Mouse (Mus musculus) midbrain, embryonic 14.5 days (tissue): ENCODE results near the gene Nrarp. TPM values are rescaled to one million over a fixed set of nuclear protein-coding genes. Genes with fewer than 3 reads are reported as not detected.
A peak's percentile ranks its signal among the peaks of the same experiment; 100 is the strongest.

ENCODE experiments used
- ATAC-seq: fragments of 200-750 bp; cut with Nextera tagmentation; 2 replicates; pipeline ENCODE4 v1.8.0; 2017; ENCODE audit warnings: moderate number of reproducible peaks, moderate library complexity; ENCODE audit not compliant: low FRiP score, low TSS enrichment
- DNase-seq: peaks from one replicate; pipeline ENCODE4 v3.0.0-alpha.2; 2015
- H3K27ac ChIP-seq: fragments of 300-500 bp; sonication (generic); replicated peaks from 2 replicates; pipeline ENCODE4 v1.5.1; 2014; ENCODE audit warnings: mild to moderate bottlenecking, low read depth, low read length, moderate library complexity
- H3K27me3 ChIP-seq: fragments of 300-500 bp; sonication (generic); 2 replicates; pipeline ENCODE4 v1.6.1; 2014; ENCODE audit warnings: low read length, control low read depth, mixed read lengths; ENCODE audit not compliant: control insufficient read depth, insufficient read depth
- H3K36me3 ChIP-seq: fragments of 300-500 bp; sonication (generic); 2 replicates; pipeline ENCODE4 v1.6.1; 2014; ENCODE audit warnings: low read length, control low read depth; ENCODE audit not compliant: control insufficient read depth, insufficient read depth
- H3K4me1 ChIP-seq: fragments of 300-500 bp; sonication (generic); 2 replicates; pipeline ENCODE4 v1.6.1; 2014; ENCODE audit warnings: mild to moderate bottlenecking, antibody characterized with exemption, low read length, control low read depth; ENCODE audit not compliant: control insufficient read depth, insufficient read depth
- H3K4me2 ChIP-seq: fragments of 300-500 bp; sonication (generic); 2 replicates; pipeline ENCODE4 v1.6.1; 2014; ENCODE audit warnings: mild to moderate bottlenecking, low read length, moderate library complexity
- H3K4me3 ChIP-seq: fragments of 300-500 bp; sonication (generic); replicated peaks from 2 replicates; pipeline ENCODE4 v1.5.1; 2014; ENCODE audit warnings: low read depth, low read length
- H3K9ac ChIP-seq: fragments of 300-500 bp; sonication (generic); replicated peaks from 2 replicates; pipeline ENCODE4 v1.6.1; 2014; ENCODE audit warnings: mild to moderate bottlenecking, low read length, moderate library complexity
- H3K9me3 ChIP-seq: fragments of 300-500 bp; sonication (generic); 2 replicates; pipeline ENCODE4 v1.6.1; 2016; ENCODE audit warnings: low read length, control low read depth, mixed read lengths; ENCODE audit not compliant: control insufficient read depth
- WGBS: fragments of 180-500 bp; shearing (Covaris S2); extraction: QIAGEN DNeasy Blood & Tissue Kit; methylation state at CpG from one replicate; pipeline ENCODE4 v1.1.7; 2014; 5-methylcytosine and 5-hydroxymethylcytosine counted together
- polyA plus RNA-seq: library from polyadenylated mRNA; unstranded; fragments of >200 nt; fragmentation: Nextera tagmentation; extraction: Ambion mirVana; gene quantifications from 2 replicates; pipeline ENCODE4 v1.2.1, GENCODE M21; 2014

Gene Nrarp
- polyA plus RNA-seq, 1 experiment from 2014 or later = 20.8 TPM

GRCm38 (mm10) chr2:25184496-25184895, 3.9 kb downstream of the Nrarp start:
- Histone ChIP-seq H3K4me1 (peaks cover 34% of the 10 kb centered on the region), H3K4me2 (peak overlapping the region; percentile 80), H3K4me3 (no peak overlapping the region), H3K9me3 (no peaks in the 10 kb centered on the region), H3K27ac (peak overlapping the region; percentile 95), H3K9ac (no peak overlapping the region), H3K27me3 (no peaks in the 10 kb centered on the region), H3K36me3 (no peaks in the 10 kb centered on the region)
- WGBS = 91% methylated on average over 7 of the region's 7 CpGs
- ATAC-seq (no peak), DNase-seq (no peak)

- Histone ChIP-seq H3K36me3 (no peaks in the 10 kb centered on the region), H3K9me3 (no peaks in the 10 kb centered on the region), H3K4me2 (peak overlapping the region; percentile 80), H3K4me1 (peaks cover 27% of the 10 kb centered on the region), H3K27me3 (no peaks in the 10 kb centered on the region), H3K4me3 (peak overlapping the region; percentile 45), H3K9ac (peak overlapping the region; percentile 62), H3K27ac (peak overlapping the region; percentile 95)
- DNase-seq (peak; percentile 87), ATAC-seq (peak; percentile 75)
- under 1% methylated on average over 64 of the region's 64 CpGs for WGBS
Observed at GRCm38 (mm10) chr2:25185625-25186574, 5.3 kb downstream of the Nrarp start.

DNA sequence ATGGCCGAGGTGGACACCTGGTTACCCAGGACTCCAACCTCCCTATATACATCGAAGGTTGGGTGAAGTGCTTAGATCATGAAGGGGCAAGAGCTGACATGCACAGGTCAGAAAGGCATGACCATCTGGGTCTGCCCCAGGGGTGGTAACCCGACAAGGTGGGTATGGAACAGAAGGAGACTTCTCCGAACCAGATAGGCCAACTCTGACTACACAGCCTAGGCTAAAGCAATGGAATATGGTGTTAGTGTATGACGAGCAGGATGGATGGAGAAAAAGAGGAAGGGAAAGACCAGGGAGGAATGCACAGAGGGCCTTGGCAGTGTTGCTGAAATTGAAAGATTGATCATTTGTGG, 6.0 kb downstream of the Nrarp start:
- 24% methylated on average over 5 of the region's 5 CpGs for WGBS
- Histone ChIP-seq H3K9ac (peak overlapping the region; percentile 37; the same call in 1 of the 2 replicates), H3K9me3 (no peaks in the 10 kb centered on the region), H3K27me3 (no peaks in the 10 kb centered on the region), H3K27ac (peak overlapping the region; percentile 95), H3K36me3 (no peaks in the 10 kb centered on the region), H3K4me2 (peak overlapping the region; percentile 80), H3K4me3 (no peak overlapping the region), H3K4me1 (peaks cover 27% of the 10 kb centered on the region)
- ATAC-seq (no peak; the same call in 1 of the 2 replicates), DNase-seq (no peak)

- no peak for DNase-seq
- no peak overlapping the region for H3K9ac ChIP-seq
- H3K4me1 ChIP-seq = peaks cover 20% of the 10 kb centered on the region
- no peak overlapping the region for H3K27ac ChIP-seq
- no peak overlapping the region for H3K4me2 ChIP-seq
- WGBS = 82% methylated on average over 6 of the region's 6 CpGs
- ATAC-seq = no peak
- H3K27me3 ChIP-seq = no peaks in the 10 kb centered on the region
- H3K4me3 ChIP-seq = no peak overlapping the region
- H3K36me3 ChIP-seq = no peaks in the 10 kb centered on the region
- no peaks in the 10 kb centered on the region for H3K9me3 ChIP-seq
Observed at GRCm38 (mm10) chr2:25187841-25188240, 7.3 kb downstream of the Nrarp start.

DNA sequence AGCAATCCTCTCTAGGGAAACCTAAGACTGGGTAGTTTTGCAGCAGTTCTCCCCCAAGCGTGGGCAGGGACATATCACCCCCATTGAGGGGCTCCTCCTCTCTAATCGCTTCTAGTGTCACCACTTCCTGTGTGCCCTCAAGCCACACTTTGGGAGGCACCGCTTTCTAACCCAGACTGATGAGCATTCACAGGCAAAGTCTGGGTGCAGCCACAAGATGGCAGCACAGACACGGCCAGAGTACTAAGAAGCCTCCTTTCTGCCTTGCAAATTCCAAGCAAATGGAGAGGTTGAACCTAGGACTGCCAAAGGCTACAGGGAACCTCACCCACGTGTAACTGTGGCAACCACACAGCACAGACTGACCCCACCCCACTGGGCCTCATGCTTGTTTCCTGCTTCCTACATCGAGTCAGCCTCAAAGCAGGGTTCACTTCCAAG, 12.8 kb downstream of the Nrarp start:
- H3K4me2 ChIP-seq = no peak overlapping the region
- H3K9me3 ChIP-seq = no peaks in the 10 kb centered on the region
- H3K4me1 ChIP-seq = no peaks in the 10 kb centered on the region
- no peak overlapping the region for H3K9ac ChIP-seq
- H3K4me3 ChIP-seq = no peak overlapping the region
- DNase-seq = peak; percentile 90
- peaks cover 20% of the 10 kb centered on the region for H3K27me3 ChIP-seq
- H3K27ac ChIP-seq = no peak overlapping the region
- under 1% methylated on average over 6 of the region's 6 CpGs for WGBS
- peaks cover 4% of the 10 kb centered on the region for H3K36me3 ChIP-seq
- ATAC-seq = peak; percentile 81

- WGBS = 76% methylated on average over 5 of the region's 5 CpGs
- Histone ChIP-seq H3K27ac (no peak overlapping the region), H3K4me1 (no peaks in the 10 kb centered on the region), H3K27me3 (peaks cover 20% of the 10 kb centered on the region), H3K4me3 (no peak overlapping the region), H3K4me2 (no peak overlapping the region), H3K36me3 (peaks cover 11% of the 10 kb centered on the region), H3K9ac (no peak overlapping the region), H3K9me3 (no peaks in the 10 kb centered on the region)
- no peak for DNase-seq
- ATAC-seq = no peak
Observed at GRCm38 (mm10) chr2:25194006-25194405, 13.4 kb downstream of the Nrarp start.

GRCm38 (mm10) chr2:25194486-25195171, 14.1 kb downstream of the Nrarp start:
- peaks cover 16% of the 10 kb centered on the region for H3K36me3 ChIP-seq
- WGBS = 86% methylated on average over 17 of the region's 17 CpGs
- H3K9me3 ChIP-seq = no peaks in the 10 kb centered on the region
- H3K4me1 ChIP-seq = no peaks in the 10 kb centered on the region
- no peak overlapping the region for H3K27ac ChIP-seq
- no peak for DNase-seq
- H3K4me2 ChIP-seq = no peak overlapping the region
- no peak overlapping the region for H3K4me3 ChIP-seq
- no peak overlapping the region for H3K9ac ChIP-seq
- no peak for ATAC-seq
- peaks cover 20% of the 10 kb centered on the region for H3K27me3 ChIP-seq

- Histone ChIP-seq H3K9me3 (no peaks in the 10 kb centered on the region), H3K27me3 (peaks cover 20% of the 10 kb centered on the region), H3K4me2 (0 out of 2 replicates have a peak overlapping the region, but pooled peaks have one; percentile 4), H3K4me3 (0 out of 2 replicates have a peak overlapping the region, but pooled peaks have one; percentile 5), H3K36me3 (peaks cover 24% of the 10 kb centered on the region), H3K4me1 (no peaks in the 10 kb centered on the region), H3K9ac (no peak overlapping the region), H3K27ac (no peak overlapping the region)
- no peak for ATAC-seq
- 20% methylated on average over 55 of the region's 55 CpGs for WGBS
- DNase-seq = no peak
Observed at GRCm38 (mm10) chr2:25195211-25196156, 14.9 kb downstream of the Nrarp start.
